11 mouse cellular contexts compared by ENCODE assay signal in genomic region chrX:101754478-101754877, GRCm38 (mm10). TPM values are rescaled to one million over a fixed set of nuclear protein-coding genes. Genes with fewer than 3 reads are reported as not detected.
DNase-seq lines count a peak whose midpoint lies in the region; ATAC-seq and TF ChIP-seq lines count a peak whose summit lies in the region.
"Had no signal": no experiment of that assay in that cellular context is flagged by ENCODE, and none has a peak within 500 bp of the region (broad histone marks: within the 10 kb centered on the region; RNA-seq: fewer than 3 reads in every experiment).

No protein-coding gene starts in this region.

- peak; percentile 7 for DNase-seq in cerebellum, adult 9-11 months
- DNase-seq in midbrain, postnatal 0 days (ENCODE audit: low spot score), result peak; percentile 24
- peak; percentile 14 for DNase-seq in kidney, postnatal 10 days
- peak; percentile 43 for DNase-seq in right cerebral cortex, postnatal 14 days
- no peak for DNase-seq in thymus, postnatal 10 days (ENCODE audit: low spot score in 2 of 2)
- no peak for DNase-seq in natural killer cell, adult 2 months (ENCODE audit: low spot score in 2 of 2)

- H3K9ac ChIP-seq in midbrain, postnatal 0 days (replicated peaks; ENCODE audit: low read length, poor library complexity, severe bottlenecking), result no peak overlapping the region
- no peak overlapping the region for H3K9ac ChIP-seq in midbrain, embryonic 15.5 days
- H3K9ac ChIP-seq: embryonic facial prominence, embryonic 13.5 days; stomach, embryonic 15.5 days had no signal

- H3K4me3 ChIP-seq in midbrain, postnatal 0 days (ENCODE audit: low read depth, low read length), result no peak overlapping the region
- H3K4me3 ChIP-seq in midbrain, embryonic 15.5 days, result no peak overlapping the region
- H3K4me3 ChIP-seq: embryonic facial prominence, embryonic 13.5 days; stomach, embryonic 15.5 days had no signal

- no peak for TF ChIP-seq CTCF in midbrain, postnatal 0 days (IDR thresholded peaks at IDR 0.05)

- no peak overlapping the region for H3K27ac ChIP-seq in midbrain, postnatal 0 days (ENCODE audit: low read depth, low read length)
- H3K27ac ChIP-seq in midbrain, embryonic 15.5 days, result no peak overlapping the region
- H3K27ac ChIP-seq: embryonic facial prominence, embryonic 13.5 days; stomach, embryonic 15.5 days had no signal

- H3K9me3 ChIP-seq in midbrain, postnatal 0 days (ENCODE audit: low read length), result no peaks in the 10 kb centered on the region
- H3K9me3 ChIP-seq in midbrain, embryonic 15.5 days, result no peaks in the 10 kb centered on the region
- H3K9me3 ChIP-seq: embryonic facial prominence, embryonic 13.5 days; stomach, embryonic 15.5 days had no signal

- H3K4me2 ChIP-seq in midbrain, postnatal 0 days (ENCODE audit: low read depth, low read length, poor library complexity, severe bottlenecking), result no peak overlapping the region
- H3K4me2 ChIP-seq in midbrain, embryonic 15.5 days, result no peak overlapping the region
- H3K4me2 ChIP-seq: embryonic facial prominence, embryonic 13.5 days; midbrain, embryonic 11.5 days; stomach, embryonic 15.5 days had no signal

- 71% methylated on average over 4 of the region's 5 CpGs for WGBS in midbrain, postnatal 0 days
- WGBS in midbrain, embryonic 15.5 days, result 70% methylated on average over 5 of the region's 5 CpGs

- ATAC-seq in cerebellum, adult (ENCODE audit: insufficient number of reproducible peaks, low FRiP score, low TSS enrichment), result no peak
- ATAC-seq in midbrain, postnatal 0 days (ENCODE audit: low FRiP score), result no peak
- no peak for ATAC-seq in midbrain, embryonic 15.5 days (replicated peaks)

- no peaks in the 10 kb centered on the region for H3K27me3 ChIP-seq in midbrain, postnatal 0 days (ENCODE audit: insufficient read depth, low read length)
- H3K27me3 ChIP-seq in midbrain, embryonic 15.5 days (replicated peaks), result peaks cover 13% of the 10 kb centered on the region; the same call in 1 of the 2 replicates
- H3K27me3 ChIP-seq: stomach, embryonic 15.5 days had no signal

- H3K36me3 ChIP-seq in midbrain, postnatal 0 days (ENCODE audit: insufficient read depth, low read length), result no peaks in the 10 kb centered on the region
- no peaks in the 10 kb centered on the region for H3K36me3 ChIP-seq in midbrain, embryonic 15.5 days (replicated peaks)
- H3K36me3 ChIP-seq: embryonic facial prominence, embryonic 13.5 days; stomach, embryonic 15.5 days had no signal

- H3K4me1 ChIP-seq in midbrain, postnatal 0 days (ENCODE audit: insufficient read depth, low read length), result no peaks in the 10 kb centered on the region
- H3K4me1 ChIP-seq in midbrain, embryonic 15.5 days, result no peaks in the 10 kb centered on the region
- H3K4me1 ChIP-seq: embryonic facial prominence, embryonic 13.5 days; stomach, embryonic 15.5 days had no signal

RNA-seq across cellular contexts. Expression of gene Cxcr3, which starts 20.4 kb away (rescaled TPM):
- total RNA-seq in midbrain, postnatal 0 days (2014; rRNA removed), result 0.33 TPM in 1 of 2 replicates, not detected in the other
- polyA plus RNA-seq in midbrain, postnatal 0 days (2015; fragmentation: Nextera tagmentation; extraction: Ambion mirVana), result 0.12 and 0.20 TPM in 2 replicates
- 0.25 and 0.57 TPM in 2 replicates for polyA plus RNA-seq in midbrain, embryonic 15.5 days (2015; fragmentation: Nextera tagmentation; extraction: Ambion mirVana)

RNA-seq across cellular contexts. Expression of gene Gm4779, which starts 39.7 kb away (rescaled TPM):
- total RNA-seq in midbrain, postnatal 0 days (2014; rRNA removed), result not detected in 2 replicates
- polyA plus RNA-seq in midbrain, postnatal 0 days (2015; fragmentation: Nextera tagmentation; extraction: Ambion mirVana), result not detected in 2 replicates
- 0.08 and 0.10 TPM in 2 replicates for polyA plus RNA-seq in midbrain, embryonic 15.5 days (2015; fragmentation: Nextera tagmentation; extraction: Ambion mirVana)
- polyA plus RNA-seq: embryonic facial prominence, embryonic 13.5 days; midbrain, embryonic 11.5 days had no signal

RNA-seq across cellular contexts. Expression of gene 8030474K03Rik, which starts 40.0 kb away (rescaled TPM):
- total RNA-seq in midbrain, postnatal 0 days (2014; rRNA removed), result not detected in 2 replicates
- polyA plus RNA-seq in midbrain, postnatal 0 days (2015; fragmentation: Nextera tagmentation; extraction: Ambion mirVana), result not detected in 2 replicates
- polyA plus RNA-seq in midbrain, embryonic 15.5 days (2015; fragmentation: Nextera tagmentation; extraction: Ambion mirVana), result not detected in 2 replicates
- polyA plus RNA-seq: embryonic facial prominence, embryonic 13.5 days; midbrain, embryonic 11.5 days; stomach, embryonic 15.5 days had no signal

Comparison
In these comparisons a context has a peak if more than half of its experiments do, and no peak if none do; other contexts are left out.
1. DNase-seq: peak in cerebellum, adult 9-11 months (single experiment), midbrain, postnatal 0 days (single experiment), kidney, postnatal 10 days (single experiment) and right cerebral cortex, postnatal 14 days (single experiment); none in thymus, postnatal 10 days (0 of 2) and natural killer cell, adult 2 months (0 of 2).